Mouse (Mus musculus) kidney, postnatal 0 days (tissue): ENCODE measurements at regions not wholly inside any gene's neighbourhood (a gene's known extent, or its start where the extent isn't known, plus 50 kb on each side); places are given as distances from the start of the nearest gene placed in this dataset.

ENCODE experiments used
- ATAC-seq: fragments of 200-750 bp; cut with Nextera tagmentation; replicated peaks from 2 replicates; pipeline ENCODE4 v1.8.0; 2017; ENCODE audit warnings: low read depth, moderate number of reproducible peaks, moderate TSS enrichment, moderate library complexity; ENCODE audit not compliant: low FRiP score
- DNase-seq: peaks from one replicate; pipeline ENCODE4 v3.0.0-alpha.2; 2016; ENCODE audit warnings: low spot score
- H3K27ac ChIP-seq: fragments of 300-500 bp; sonication (generic); 2 replicates; pipeline ENCODE4 v1.5.1; 2014; ENCODE audit warnings: mild to moderate bottlenecking
- H3K27me3 ChIP-seq: fragments of 300-500 bp; sonication (generic); 2 replicates; pipeline ENCODE4 v1.6.1; 2014; ENCODE audit warnings: low read length, mixed read lengths; ENCODE audit not compliant: insufficient read depth
- H3K36me3 ChIP-seq: fragments of 300-500 bp; sonication (generic); 2 replicates; pipeline ENCODE4 v1.6.1; 2014; ENCODE audit warnings: low read length, mixed read lengths; ENCODE audit not compliant: insufficient read depth
- H3K4me1 ChIP-seq: fragments of 300-500 bp; sonication (generic); replicated peaks from 2 replicates; pipeline ENCODE4 v1.6.1; 2014; ENCODE audit warnings: antibody characterized with exemption, low read length, mixed read lengths; ENCODE audit not compliant: insufficient read depth
- H3K4me2 ChIP-seq: fragments of 300-500 bp; sonication (generic); 2 replicates; pipeline ENCODE4 v1.6.1; 2014; ENCODE audit warnings: mild to moderate bottlenecking, low read length, moderate library complexity, mixed read lengths
- H3K4me3 ChIP-seq: fragments of 300-500 bp; sonication (generic); replicated peaks from 2 replicates; pipeline ENCODE4 v1.5.1; 2014; ENCODE audit warnings: low read depth, low read length
- H3K9ac ChIP-seq: fragments of 300-500 bp; sonication (generic); 2 replicates; pipeline ENCODE4 v1.6.1; 2014; ENCODE audit warnings: low read depth, low read length
- H3K9me3 ChIP-seq: fragments of 300-500 bp; sonication (generic); replicated peaks from 2 replicates; pipeline ENCODE4 v1.6.1; 2016; ENCODE audit warnings: low read length, inconsistent platforms, mixed read lengths
- CTCF ChIP-seq: IDR thresholded peaks from 2 replicates; pipeline ENCODE4 v1.5.1; 2016; ENCODE audit warnings: antibody characterized with exemption, low read depth, mild to moderate bottlenecking, moderate library complexity
- WGBS: fragments of 180-500 bp; shearing (Covaris S2); extraction: QIAGEN DNeasy Blood & Tissue Kit; methylation state at CpG from one replicate; pipeline ENCODE4 v1.1.7; 2014; 5-methylcytosine and 5-hydroxymethylcytosine counted together

- DNase-seq (no peak), ATAC-seq (no peak)
- no peak for TF ChIP-seq CTCF
- Histone ChIP-seq H3K36me3 (no peaks in the 10 kb centered on the region), H3K4me3 (no peak overlapping the region), H3K27ac (no peak overlapping the region), H3K9ac (no peak overlapping the region), H3K4me1 (no peaks in the 10 kb centered on the region), H3K27me3 (no peaks in the 10 kb centered on the region), H3K9me3 (no peaks in the 10 kb centered on the region), H3K4me2 (no peak overlapping the region)
- WGBS, result 83% methylated on average over 3 of the region's 3 CpGs
Observed at GRCm38 (mm10) chr9:61666761-61667332, 247.5 kb downstream of the Rplp1 start.

GRCm38 (mm10) chr9:61666118-61666517, 248.2 kb downstream of the Rplp1 start:
- ATAC-seq (no peak), DNase-seq (no peak)
- Histone ChIP-seq H3K4me1 (no peaks in the 10 kb centered on the region), H3K27me3 (no peaks in the 10 kb centered on the region), H3K4me2 (no peak overlapping the region), H3K9me3 (no peaks in the 10 kb centered on the region), H3K9ac (no peak overlapping the region), H3K27ac (no peak overlapping the region), H3K36me3 (no peaks in the 10 kb centered on the region), H3K4me3 (no peak overlapping the region)
- 70% methylated on average over 6 of the region's 6 CpGs for WGBS
- no peak for TF ChIP-seq CTCF

GRCm38 (mm10) chr9:61665254-61665653, 249.1 kb downstream of the Rplp1 start:
- DNase-seq (no peak), ATAC-seq (no peak)
- Histone ChIP-seq H3K9ac (no peak overlapping the region), H3K27me3 (no peaks in the 10 kb centered on the region), H3K4me2 (no peak overlapping the region), H3K9me3 (no peaks in the 10 kb centered on the region), H3K36me3 (no peaks in the 10 kb centered on the region), H3K4me1 (no peaks in the 10 kb centered on the region), H3K27ac (no peak overlapping the region), H3K4me3 (no peak overlapping the region)
- 91% methylated on average over 5 of the region's 5 CpGs for WGBS
- TF ChIP-seq CTCF, result no peak

- 86% methylated on average over 10 of the region's 10 CpGs for WGBS
- no peaks in the 10 kb centered on the region for H3K27me3 ChIP-seq
- no peak overlapping the region for H3K4me3 ChIP-seq
- H3K4me2 ChIP-seq, result no peak overlapping the region
- DNase-seq, result no peak
- H3K36me3 ChIP-seq, result no peaks in the 10 kb centered on the region
- H3K9me3 ChIP-seq, result no peaks in the 10 kb centered on the region
- no peak for TF ChIP-seq CTCF
- no peak for ATAC-seq
- H3K9ac ChIP-seq, result no peak overlapping the region
- H3K4me1 ChIP-seq, result no peaks in the 10 kb centered on the region
- H3K27ac ChIP-seq, result no peak overlapping the region
Observed at GRCm38 (mm10) chr9:61664000-61664622, 250.2 kb downstream of the Rplp1 start.

GRCm38 (mm10) chr9:61662055-61663028, 252.0 kb downstream of the Rplp1 start:
- WGBS, result 59% methylated on average over 12 of the region's 12 CpGs
- no peak for DNase-seq
- no peak for ATAC-seq
- Histone ChIP-seq H3K27me3 (no peaks in the 10 kb centered on the region), H3K4me2 (no peak overlapping the region), H3K4me3 (no peak overlapping the region), H3K9ac (no peak overlapping the region), H3K9me3 (no peaks in the 10 kb centered on the region), H3K4me1 (no peaks in the 10 kb centered on the region), H3K27ac (no peak overlapping the region), H3K36me3 (no peaks in the 10 kb centered on the region)
- TF ChIP-seq CTCF, result no peak

GRCm38 (mm10) chr9:61660191-61660590, 254.2 kb downstream of the Rplp1 start:
- TF ChIP-seq CTCF, result no peak
- ATAC-seq, result no peak
- H3K27me3 ChIP-seq, result no peaks in the 10 kb centered on the region

More at GRCm38 (mm10) chr9:61660191-61660590, 254.2 kb downstream of the Rplp1 start:
- WGBS, result 88% methylated on average over 3 of the region's 3 CpGs
- Histone ChIP-seq H3K4me1 (no peaks in the 10 kb centered on the region), H3K9me3 (no peaks in the 10 kb centered on the region), H3K4me3 (no peak overlapping the region), H3K9ac (no peak overlapping the region), H3K4me2 (no peak overlapping the region), H3K27ac (no peak overlapping the region), H3K36me3 (no peaks in the 10 kb centered on the region)
- DNase-seq, result no peak
